Comparison of ENCODE assay signal across 20 mouse cellular contexts in the genomic region with DNA sequence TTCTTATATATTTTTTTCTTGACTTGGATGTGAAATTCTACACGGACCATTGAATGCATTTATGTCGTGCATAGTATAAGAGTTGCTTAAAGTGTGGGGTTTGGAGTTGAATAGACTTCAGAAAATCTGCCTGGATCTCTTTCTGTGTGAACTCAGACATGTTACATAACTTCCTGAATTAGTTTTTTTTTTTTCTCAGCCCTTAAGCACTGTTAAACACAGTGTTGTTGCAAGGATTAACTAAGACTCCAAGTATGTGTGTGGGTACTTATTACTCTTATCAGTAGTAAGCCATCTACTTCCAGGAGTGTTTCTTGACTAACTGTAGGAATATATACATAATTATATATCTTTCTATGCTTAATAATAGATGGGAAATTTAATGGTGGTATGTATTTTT.
"Had no signal": no experiment of that assay in that cellular context is flagged by ENCODE, and none has a peak within 500 bp of the region (broad histone marks: within the 10 kb centered on the region; RNA-seq: fewer than 3 reads in every experiment).

No protein-coding gene starts in this region.

- H3K4me1 ChIP-seq: midbrain, embryonic 13.5 days; stomach, embryonic 15.5 days had no signal

- ATAC-seq: midbrain, embryonic 13.5 days; midbrain, embryonic 16.5 days had no signal

- H3K4me2 ChIP-seq: liver, embryonic 13.5 days; midbrain, embryonic 13.5 days; neural tube, embryonic 13.5 days; stomach, embryonic 15.5 days had no signal

- H3K4me3 ChIP-seq: left cerebral cortex, adult 2 months; liver, embryonic 13.5 days; megakaryocyte, embryonic 14.5 days; midbrain, embryonic 10.5 days; midbrain, embryonic 13.5 days; myocyte; neural tube, embryonic 13.5 days; stomach, embryonic 15.5 days had no signal

- H3K9me3 ChIP-seq: liver, embryonic 13.5 days; megakaryocyte, embryonic 14.5 days; midbrain, embryonic 10.5 days; midbrain, embryonic 13.5 days; neural tube, embryonic 13.5 days; stomach, embryonic 15.5 days had no signal

- H3K36me3 ChIP-seq: liver, embryonic 13.5 days; midbrain, embryonic 10.5 days; midbrain, embryonic 13.5 days; neural tube, embryonic 13.5 days; stomach, embryonic 15.5 days had no signal

- H3K9ac ChIP-seq: liver, embryonic 13.5 days; midbrain, embryonic 13.5 days; neural tube, embryonic 13.5 days; stomach, embryonic 15.5 days had no signal

- H3K27me3 ChIP-seq: megakaryocyte, embryonic 14.5 days; midbrain, embryonic 13.5 days; neural tube, embryonic 13.5 days; stomach, embryonic 15.5 days had no signal

- DNase-seq: kidney, adult 18-20 months; kidney, adult 9 months; kidney, postnatal 25 days; layer of hippocampus, postnatal 36 days; liver, embryonic 13.5 days; lung, adult 2 months; retina, postnatal 1 day; right cerebral cortex, postnatal 25 days; spleen, adult 18-20 months; thymus, adult 18-20 months; thymus, postnatal 36 days had no signal

- H3K27ac ChIP-seq: left cerebral cortex, adult 2 months; liver, embryonic 13.5 days; macrophage; midbrain, embryonic 10.5 days; midbrain, embryonic 13.5 days; neural tube, embryonic 13.5 days; stomach, embryonic 15.5 days had no signal
